ENCODE assay signal across 17 mouse cellular contexts in the genomic region with DNA sequence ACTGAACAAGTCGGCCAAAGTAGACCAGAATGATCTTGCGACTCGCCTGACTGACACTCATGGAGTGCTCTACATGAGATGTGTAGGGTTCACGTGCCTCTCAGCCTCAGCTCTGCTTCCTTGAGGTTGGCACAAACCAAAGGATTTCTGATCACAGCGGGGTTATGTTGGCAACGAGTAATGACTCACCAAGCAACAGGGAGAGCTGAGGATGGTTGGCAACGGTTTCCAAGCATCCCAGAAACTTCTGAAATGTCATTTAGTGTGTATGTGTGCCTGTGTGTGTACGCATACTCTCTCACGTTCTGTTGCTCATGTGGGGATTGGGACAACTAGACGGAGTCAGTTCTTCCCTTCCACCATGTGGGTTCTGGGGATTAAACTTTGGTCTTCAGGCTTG.
DNase-seq lines count a peak whose midpoint lies in the region; TF ChIP-seq lines count a peak whose summit lies in the region.
"Had no signal": no experiment of that assay in that cellular context is flagged by ENCODE, and none has a peak within 500 bp of the region (broad histone marks: within the 10 kb centered on the region; RNA-seq: fewer than 3 reads in every experiment).

No protein-coding gene starts in this region.

- whole genome bisulfite sequencing in heart, adult 2 months, result 83% methylated on average over 10 of the region's 10 CpGs

- no peak overlapping the region for H3K27ac ChIP-seq in heart, adult 2 months
- H3K27ac ChIP-seq: embryonic facial prominence, embryonic 15.5 days; gastrocnemius, adult 2 months; heart, embryonic 15.5 days; neural tube, embryonic 15.5 days had no signal

- H3K4me3 ChIP-seq in heart, adult 2 months, result no peak overlapping the region
- H3K4me3 ChIP-seq: embryonic facial prominence, embryonic 15.5 days; gastrocnemius, adult 2 months; heart, embryonic 15.5 days; myocyte; neural tube, embryonic 15.5 days had no signal

- no peaks in the 10 kb centered on the region for H3K36me3 ChIP-seq in heart, adult 2 months (ENCODE audit: control insufficient read depth, insufficient read depth, low read length)
- H3K36me3 ChIP-seq: embryonic facial prominence, embryonic 15.5 days; heart, embryonic 15.5 days; neural tube, embryonic 15.5 days had no signal

- peak; percentile 65 to 73 for DNase-seq in layer of hippocampus, adult 18-20 months (ENCODE audit: low spot score in 2 of 2)
- no peak for DNase-seq in layer of hippocampus, adult 9-10 months (ENCODE audit: low spot score)
- peak; percentile 61 for DNase-seq in Muller cell, postnatal 12 days (ENCODE audit: inconsistent ontology term)
- DNase-seq in fibroblast of lung, adult 2 months (ENCODE audit: low read depth), result peak; percentile 46
- peak; percentile 51 to 58 for DNase-seq in left cerebral cortex, adult 9 months (ENCODE audit: low spot score in 2 of 2)
- no peak for DNase-seq in heart, adult 2 months
- DNase-seq in cerebellum, postnatal 10 days, result no peak
- DNase-seq: cerebellum, adult 9-11 months; gastrocnemius, adult 2 months; heart, adult 11 months; liver; lung, adult 2 months; lung, postnatal 36 days had no signal

- no peak for TF ChIP-seq CTCF in heart, adult 2 months (IDR thresholded peaks at IDR 0.05)

- peaks cover 2% of the 10 kb centered on the region; the same call in 1 of the 2 replicates for H3K4me1 ChIP-seq in heart, adult 2 months (ENCODE audit: control insufficient read depth, insufficient read depth, low read length)
- H3K4me1 ChIP-seq: heart, embryonic 15.5 days had no signal

- no peaks in the 10 kb centered on the region for H3K79me2 ChIP-seq in heart, adult 2 months (replicated peaks; ENCODE audit: control insufficient read depth, insufficient read depth, low read length)

- H3K27me3 ChIP-seq in heart, adult 2 months (ENCODE audit: control insufficient read depth, insufficient read depth, low read length), result no peaks in the 10 kb centered on the region
- H3K27me3 ChIP-seq: heart, embryonic 15.5 days; neural tube, embryonic 15.5 days had no signal

- TF ChIP-seq POLR2A in heart, adult 2 months (IDR thresholded peaks at IDR 0.05; ENCODE audit: insufficient read depth, low read depth, low read length), result no peak

- TF ChIP-seq EP300 in heart, adult 2 months (IDR thresholded peaks at IDR 0.05; ENCODE audit: insufficient read depth, low read depth, low read length), result no peak

- no peak overlapping the region for H3K9ac ChIP-seq in heart, adult 2 months (ENCODE audit: low read depth, low read length)
- H3K9ac ChIP-seq: embryonic facial prominence, embryonic 15.5 days; heart, embryonic 15.5 days; neural tube, embryonic 15.5 days had no signal

- intact Hi-C loops in heart, adult 2 months (cut with DNase I), result no loop called here

Comparison
In these comparisons a context has a peak if more than half of its experiments do, and no peak if none do; other contexts are left out.
1. DNase-seq: peak in layer of hippocampus, adult 18-20 months (2 of 2), Muller cell, postnatal 12 days (single experiment), fibroblast of lung, adult 2 months (single experiment) and left cerebral cortex, adult 9 months (2 of 2); none in layer of hippocampus, adult 9-10 months (single experiment), heart, adult 2 months (0 of 2) and cerebellum, postnatal 10 days (0 of 2).